Mouse (Mus musculus) adrenal gland, postnatal 4 days (tissue): ENCODE results near the gene Pdia4. TPM values are rescaled to one million over a fixed set of nuclear protein-coding genes. Genes with fewer than 3 reads are reported as not detected.
"Not testable (repeated sequence)": the region's sequence is repeated elsewhere in the genome, so short reads cannot be mapped to it uniquely, and the experiment has no call there.

Source experiments
- DNase-seq, 2 experiments: peaks; one replicate each; pipeline ENCODE4 v3.0.0; 2021 to 2022; ENCODE audit warnings: low spot score in 2 of 2, mixed read lengths in 2 of 2
- long read RNA-seq, 2 experiments: library from polyadenylated mRNA; stranded (forward); transcript quantifications; one replicate each; pipeline ENCODE4 v2.0.0; 2021
- total RNA-seq, 2 experiments: library from RNA; stranded (reverse); gene quantifications; 2 replicates each; pipeline ENCODE4 v1.2.3; 2021

The Pdia4 gene
- total RNA-seq, result 100 to 1,000 TPM; 115 to 130 TPM
- long read RNA-seq, experiment 1, transcript Pdia4-201 (10 exons, 2,399 nt), result major isoform, 82 of 90 reads
- long read RNA-seq, experiment 1, partial matches to known transcripts, result 4 of 90 reads
- long read RNA-seq, experiment 1, other reads (novel, unspliced or antisense), result 4 of 90 reads
- long read RNA-seq, experiment 2, transcript Pdia4-201 (10 exons, 2,399 nt), result major isoform, 237 of 256 reads
- long read RNA-seq, experiment 2, partial matches to known transcripts, result 10 of 256 reads
- long read RNA-seq, experiment 2, other reads (novel, unspliced or antisense), result 9 of 256 reads

- peak; percentile 93 to 95 for DNase-seq
These were observed at the start of gene Pdia4 for GRCm38 (mm10) chr6:47813257-47813878. Pdia4 (minus strand) TSS chr6:47813430.

- DNase-seq, result not testable (repeated sequence)
These were observed 44.5 kb upstream of the Pdia4 start for GRCm38 (mm10) chr6:47857729-47858128.

- no peak for DNase-seq
These were observed 44.0 kb upstream of the Pdia4 start for GRCm38 (mm10) chr6:47857241-47857640.

- no peak for DNase-seq
These were observed 32.5 kb upstream of the Pdia4 start for GRCm38 (mm10) chr6:47845779-47846178.

- no peak for DNase-seq
These were observed 29.1 kb upstream of the Pdia4 start for GRCm38 (mm10) chr6:47842337-47842736.

- no peak for DNase-seq
These were observed 28.6 kb upstream of the Pdia4 start for GRCm38 (mm10) chr6:47841831-47842230.

- no peak for DNase-seq
These were observed 27.8 kb upstream of the Pdia4 start for GRCm38 (mm10) chr6:47841077-47841476.

GRCm38 (mm10) chr6:47837630-47838029 lies 24.4 kb upstream of the Pdia4 start:
- no peak for DNase-seq

GRCm38 (mm10) chr6:47835984-47836521 lies 22.8 kb upstream of the Pdia4 start:
- DNase-seq, result peak; percentile 25 to 32

GRCm38 (mm10) chr6:47835482-47835983 lies 22.3 kb upstream of the Pdia4 start, which contains the start of gene Zfp398:
Zfp398 (plus strand) TSS chr6:47835661.
- DNase-seq, result peak; percentile 92 to 97

- DNase-seq, result no peak
These were observed 19.0 kb upstream of the Pdia4 start for GRCm38 (mm10) chr6:47832220-47832619.

GRCm38 (mm10) chr6:47830104-47831078 lies 17.2 kb upstream of the Pdia4 start, which contains the start of gene Zfp786:
Zfp786 (minus strand) TSS chr6:47830867.
- DNase-seq, result peak; percentile 86 to 91

GRCm38 (mm10) chr6:47828950-47829349 lies 15.7 kb upstream of the Pdia4 start:
- DNase-seq, result no peak

GRCm38 (mm10) chr6:47827462-47827861 lies 14.2 kb upstream of the Pdia4 start:
- no peak for DNase-seq

- DNase-seq, result no peak
These were observed 11.0 kb upstream of the Pdia4 start for GRCm38 (mm10) chr6:47824241-47824640.

GRCm38 (mm10) chr6:47821776-47822175 lies 8.5 kb upstream of the Pdia4 start:
- DNase-seq, result no peak

- DNase-seq, result no peak
These were observed 8.0 kb upstream of the Pdia4 start for GRCm38 (mm10) chr6:47821236-47821635.

GRCm38 (mm10) chr6:47819626-47820325 lies 6.5 kb upstream of the Pdia4 start:
- no peak for DNase-seq

GRCm38 (mm10) chr6:47818721-47819120 lies 5.5 kb upstream of the Pdia4 start:
- no peak for DNase-seq

GRCm38 (mm10) chr6:47816151-47816550 lies 2.9 kb upstream of the Pdia4 start:
- no peak for DNase-seq
